Mouse (Mus musculus): ENCODE data around the gene Macc1. TPM values are rescaled to one million over a fixed set of nuclear protein-coding genes. Genes with fewer than 3 reads are reported as not detected.

The Macc1 gene
- polyA plus RNA-seq, 1 experiment from 2014 or later: not detected

DNA sequence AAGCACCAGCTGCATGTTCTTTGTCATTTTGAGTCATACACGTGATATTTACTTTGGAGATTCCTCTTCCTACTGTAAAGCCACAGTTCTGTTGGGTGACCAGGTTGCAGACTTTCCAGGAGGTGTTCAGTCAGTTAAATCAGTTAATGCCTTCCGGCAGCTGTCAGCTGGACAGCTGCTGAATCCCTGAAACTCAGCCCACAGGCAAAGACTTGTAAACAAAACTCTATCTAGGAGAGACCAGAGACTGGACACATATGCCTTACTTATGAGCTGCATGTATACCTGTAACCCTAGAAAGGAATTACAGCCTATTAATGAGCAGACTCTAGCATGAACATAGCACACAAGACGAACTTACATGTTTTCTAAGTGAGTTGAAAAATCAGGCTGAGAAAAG lies 137.2 kb downstream of the Macc1 start:
- whole genome bisulfite sequencing: 51% methylated on average over 3 of the region's 3 CpGs
- Histone ChIP-seq H3K9me3 (ENCODE audit: control insufficient read depth, low read length) (no peaks in the 10 kb centered on the region), H3K9ac (ENCODE audit: low read length) (no peak overlapping the region), H3K4me2 (ENCODE audit: low read length) (no peak overlapping the region), H3K36me3 (ENCODE audit: control insufficient read depth, insufficient read depth, low read length) (no peaks in the 10 kb centered on the region), H3K27me3 (ENCODE audit: control insufficient read depth, insufficient read depth, low read length) (no peaks in the 10 kb centered on the region), H3K4me3 (ENCODE audit: control insufficient read depth in 1 of 2, insufficient read depth in 1 of 2, low read depth in 1 of 2, low read length in 2 of 2) (no peak overlapping the region), H3K4me1 (ENCODE audit: control insufficient read depth in 2 of 2, insufficient read depth in 2 of 2, low read length in 2 of 2) (no peaks in the 10 kb centered on the region), H3K27ac (replicated peaks in 1 of 2; ENCODE audit: control insufficient read depth in 1 of 2, insufficient read depth in 1 of 2, low read depth in 2 of 2, low read length in 2 of 2) (no peak overlapping the region)
- ATAC-seq (ENCODE audit: insufficient number of reproducible peaks, insufficient read depth, low FRiP score, low read depth): no peak

- Histone ChIP-seq H3K9ac (ENCODE audit: low read length) (no peak overlapping the region), H3K4me1 (ENCODE audit: control insufficient read depth in 2 of 2, insufficient read depth in 2 of 2, low read length in 2 of 2) (no peaks in the 10 kb centered on the region), H3K4me2 (ENCODE audit: low read length) (no peak overlapping the region), H3K36me3 (ENCODE audit: control insufficient read depth, insufficient read depth, low read length) (no peaks in the 10 kb centered on the region), H3K9me3 (ENCODE audit: control insufficient read depth, low read length) (no peaks in the 10 kb centered on the region), H3K27ac (replicated peaks in 1 of 2; ENCODE audit: control insufficient read depth in 1 of 2, insufficient read depth in 1 of 2, low read depth in 2 of 2, low read length in 2 of 2) (no peak overlapping the region), H3K27me3 (ENCODE audit: control insufficient read depth, insufficient read depth, low read length) (no peaks in the 10 kb centered on the region), H3K4me3 (ENCODE audit: control insufficient read depth in 1 of 2, insufficient read depth in 1 of 2, low read depth in 1 of 2, low read length in 2 of 2) (no peak overlapping the region)
- WGBS: 25% methylated on average over 1 of the region's 1 CpGs
- no peak for ATAC-seq (ENCODE audit: insufficient number of reproducible peaks, insufficient read depth, low FRiP score, low read depth)
These were observed 140.0 kb downstream of the Macc1 start for GRCm38 (mm10) chr12:119454076-119454475.

DNA sequence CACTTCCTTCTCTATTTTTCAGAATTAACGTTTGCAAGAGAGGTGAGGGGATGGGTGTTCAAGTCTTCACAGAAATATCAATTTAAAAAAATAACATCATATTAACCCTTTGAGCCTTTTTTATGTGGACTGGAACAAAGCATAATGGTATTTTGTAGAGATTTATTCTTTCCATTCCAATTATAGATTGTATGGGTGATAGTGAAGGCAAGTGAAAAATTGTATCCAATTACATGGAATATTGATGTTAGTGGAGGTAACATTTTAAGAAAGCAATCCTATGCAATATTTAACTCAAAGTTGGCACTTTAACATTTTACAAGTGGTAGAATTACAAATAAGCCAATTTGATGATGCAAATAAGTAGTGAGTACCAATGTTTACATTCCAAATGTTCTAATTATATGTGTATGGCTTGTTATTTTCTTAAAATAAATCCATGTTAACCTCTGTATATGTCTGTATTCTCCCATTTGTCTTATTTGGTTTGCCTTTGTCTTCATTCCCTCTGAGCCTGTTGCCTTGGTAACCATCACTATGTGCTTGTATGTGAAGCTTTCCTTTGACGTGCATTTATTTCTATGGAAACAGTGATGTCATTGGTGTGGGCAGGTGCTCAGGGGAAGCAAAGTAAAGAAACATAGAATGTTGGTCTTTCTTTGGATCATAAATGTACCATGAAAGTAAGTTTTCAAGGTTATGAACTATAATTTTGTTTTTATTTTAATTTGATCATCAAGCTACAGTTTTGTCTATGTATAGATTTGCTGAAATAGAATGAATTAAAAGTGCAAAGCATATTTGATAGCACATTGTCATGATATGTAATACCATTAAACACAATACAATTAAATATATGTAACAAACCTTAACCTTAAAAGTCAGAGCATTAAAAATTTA lies 150.2 kb downstream of the Macc1 start:
- ATAC-seq (ENCODE audit: insufficient number of reproducible peaks, insufficient read depth, low FRiP score, low read depth): no peak
- Histone ChIP-seq H3K27ac (replicated peaks in 1 of 2; ENCODE audit: control insufficient read depth in 1 of 2, insufficient read depth in 1 of 2, low read depth in 2 of 2, low read length in 2 of 2) (no peak overlapping the region), H3K4me3 (ENCODE audit: control insufficient read depth in 1 of 2, insufficient read depth in 1 of 2, low read depth in 1 of 2, low read length in 2 of 2) (no peak overlapping the region), H3K4me1 (ENCODE audit: control insufficient read depth in 2 of 2, insufficient read depth in 2 of 2, low read length in 2 of 2) (no peaks in the 10 kb centered on the region), H3K36me3 (ENCODE audit: control insufficient read depth, insufficient read depth, low read length) (no peaks in the 10 kb centered on the region), H3K9me3 (ENCODE audit: control insufficient read depth, low read length) (no peaks in the 10 kb centered on the region), H3K9ac (ENCODE audit: low read length) (no peak overlapping the region), H3K27me3 (ENCODE audit: control insufficient read depth, insufficient read depth, low read length) (no peaks in the 10 kb centered on the region), H3K4me2 (ENCODE audit: low read length) (no peak overlapping the region)
- 56% methylated on average over 2 of the region's 2 CpGs for WGBS

- H3K9ac ChIP-seq (ENCODE audit: low read length): no peak overlapping the region
- no peak overlapping the region for H3K4me3 ChIP-seq (ENCODE audit: control insufficient read depth in 1 of 2, insufficient read depth in 1 of 2, low read depth in 1 of 2, low read length in 2 of 2)
- no peaks in the 10 kb centered on the region for H3K4me1 ChIP-seq (ENCODE audit: control insufficient read depth in 2 of 2, insufficient read depth in 2 of 2, low read length in 2 of 2)
- no peaks in the 10 kb centered on the region for H3K27me3 ChIP-seq (ENCODE audit: control insufficient read depth, insufficient read depth, low read length)
- no peak for ATAC-seq (ENCODE audit: insufficient number of reproducible peaks, insufficient read depth, low FRiP score, low read depth)
- no peaks in the 10 kb centered on the region for H3K36me3 ChIP-seq (ENCODE audit: control insufficient read depth, insufficient read depth, low read length)
- H3K9me3 ChIP-seq (ENCODE audit: control insufficient read depth, low read length): no peaks in the 10 kb centered on the region
- H3K4me2 ChIP-seq (ENCODE audit: low read length): no peak overlapping the region
- no peak overlapping the region for H3K27ac ChIP-seq (replicated peaks in 1 of 2; ENCODE audit: control insufficient read depth in 1 of 2, insufficient read depth in 1 of 2, low read depth in 2 of 2, low read length in 2 of 2)
- WGBS: 46% methylated on average over 1 of the region's 1 CpGs
These were observed 150.8 kb downstream of the Macc1 start for GRCm38 (mm10) chr12:119464940-119465245.

DNA sequence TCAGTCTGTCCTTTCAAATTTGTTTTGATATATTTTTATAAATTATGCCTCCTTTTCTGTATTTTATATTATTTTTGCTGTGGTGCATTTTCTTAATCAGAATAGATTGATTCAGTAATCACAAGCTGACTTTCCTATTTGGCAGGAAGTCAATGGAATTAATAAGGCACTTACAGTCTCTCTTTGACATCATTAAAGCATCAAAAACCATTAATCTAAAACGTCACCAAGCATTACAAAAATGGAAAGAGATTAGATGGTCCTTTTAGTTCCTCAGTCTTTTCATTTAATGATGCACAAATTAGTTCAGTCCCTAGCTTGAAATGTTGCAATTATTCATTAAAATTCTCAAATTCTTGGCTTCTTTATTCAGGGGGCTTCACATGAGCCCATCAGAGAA lies 153.6 kb downstream of the Macc1 start:
- Histone ChIP-seq H3K9ac (ENCODE audit: low read length) (no peak overlapping the region), H3K27ac (replicated peaks in 1 of 2; ENCODE audit: control insufficient read depth in 1 of 2, insufficient read depth in 1 of 2, low read depth in 2 of 2, low read length in 2 of 2) (no peak overlapping the region), H3K4me1 (ENCODE audit: control insufficient read depth in 2 of 2, insufficient read depth in 2 of 2, low read length in 2 of 2) (no peaks in the 10 kb centered on the region), H3K4me2 (ENCODE audit: low read length) (no peak overlapping the region), H3K4me3 (ENCODE audit: control insufficient read depth in 1 of 2, insufficient read depth in 1 of 2, low read depth in 1 of 2, low read length in 2 of 2) (no peak overlapping the region), H3K27me3 (ENCODE audit: control insufficient read depth, insufficient read depth, low read length) (no peaks in the 10 kb centered on the region), H3K36me3 (ENCODE audit: control insufficient read depth, insufficient read depth, low read length) (no peaks in the 10 kb centered on the region), H3K9me3 (ENCODE audit: control insufficient read depth, low read length) (no peaks in the 10 kb centered on the region)
- no peak for ATAC-seq (ENCODE audit: insufficient number of reproducible peaks, insufficient read depth, low FRiP score, low read depth)
- WGBS: 35% methylated on average over 1 of the region's 1 CpGs

- Histone ChIP-seq H3K36me3 (ENCODE audit: control insufficient read depth, insufficient read depth, low read length) (no peaks in the 10 kb centered on the region), H3K9ac (ENCODE audit: low read length) (no peak overlapping the region), H3K4me2 (ENCODE audit: low read length) (no peak overlapping the region), H3K4me3 (ENCODE audit: control insufficient read depth in 1 of 2, insufficient read depth in 1 of 2, low read depth in 1 of 2, low read length in 2 of 2) (no peak overlapping the region), H3K27me3 (ENCODE audit: control insufficient read depth, insufficient read depth, low read length) (no peaks in the 10 kb centered on the region), H3K27ac (replicated peaks in 1 of 2; ENCODE audit: control insufficient read depth in 1 of 2, insufficient read depth in 1 of 2, low read depth in 2 of 2, low read length in 2 of 2) (no peak overlapping the region), H3K4me1 (ENCODE audit: control insufficient read depth in 2 of 2, insufficient read depth in 2 of 2, low read length in 2 of 2) (no peaks in the 10 kb centered on the region), H3K9me3 (ENCODE audit: control insufficient read depth, low read length) (no peaks in the 10 kb centered on the region)
- ATAC-seq (ENCODE audit: insufficient number of reproducible peaks, insufficient read depth, low FRiP score, low read depth): no peak
These were observed 156.2 kb downstream of the Macc1 start for GRCm38 (mm10) chr12:119470260-119470659.

DNA sequence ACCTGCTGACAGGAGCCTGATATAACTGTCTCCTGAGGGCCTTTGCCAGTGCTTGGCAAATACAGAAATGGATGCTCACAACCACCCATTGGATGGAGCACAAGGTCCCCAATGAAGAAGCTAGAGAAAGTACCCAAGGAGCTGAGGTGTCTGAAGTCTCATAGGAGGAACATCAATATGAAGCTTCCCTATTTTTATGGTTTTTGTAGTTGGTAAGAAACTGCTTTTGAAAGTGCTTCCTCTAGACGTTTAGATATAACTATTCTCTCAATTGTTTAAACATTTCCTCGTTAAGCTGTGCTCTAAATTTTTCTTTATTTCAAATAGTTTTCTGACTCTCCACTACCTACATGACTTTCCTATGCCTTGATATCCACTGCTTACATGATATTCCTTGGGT lies 169.2 kb downstream of the Macc1 start:
- no peak for ATAC-seq (ENCODE audit: insufficient number of reproducible peaks, insufficient read depth, low FRiP score, low read depth)
- WGBS: 63% methylated on average over 2 of the region's 2 CpGs

More for the DNA sequence above, 169.2 kb downstream of the Macc1 start:
- H3K4me2 ChIP-seq (ENCODE audit: low read length): no peak overlapping the region
- H3K27ac ChIP-seq (replicated peaks in 1 of 2; ENCODE audit: control insufficient read depth in 1 of 2, insufficient read depth in 1 of 2, low read depth in 2 of 2, low read length in 2 of 2): no peak overlapping the region
- H3K4me1 ChIP-seq (ENCODE audit: control insufficient read depth in 2 of 2, insufficient read depth in 2 of 2, low read length in 2 of 2): no peaks in the 10 kb centered on the region
- no peak overlapping the region for H3K9ac ChIP-seq (ENCODE audit: low read length)
- no peaks in the 10 kb centered on the region for H3K9me3 ChIP-seq (ENCODE audit: control insufficient read depth, low read length)
- H3K4me3 ChIP-seq (ENCODE audit: control insufficient read depth in 1 of 2, insufficient read depth in 1 of 2, low read depth in 1 of 2, low read length in 2 of 2): no peak overlapping the region
- no peaks in the 10 kb centered on the region for H3K36me3 ChIP-seq (ENCODE audit: control insufficient read depth, insufficient read depth, low read length)
- H3K27me3 ChIP-seq (ENCODE audit: control insufficient read depth, insufficient read depth, low read length): no peaks in the 10 kb centered on the region
